Mouse (Mus musculus) gastrocnemius, postnatal 14 days (tissue): Measurements from ENCODE around the gene Tnip1. TPM values are rescaled to one million over a fixed set of nuclear protein-coding genes. Genes with fewer than 3 reads are reported as not detected.
A peak's percentile ranks its signal among the peaks of the same experiment; 100 is the strongest.
"Not testable (repeated sequence)": the region's sequence is repeated elsewhere in the genome, so short reads cannot be mapped to it uniquely, and the experiment has no call there.

Experiments used
- DNase-seq: peaks from one replicate; pipeline ENCODE4 v3.0.0; 2021; ENCODE audit warnings: mixed read lengths
- intact Hi-C: fragments of 180-260 bp; cut with DNase I; formaldehyde crosslinking; loops from one replicate; pipeline ENCODE4 v1.15.1; 2025; ENCODE audit warnings: low total_unique reads
- total RNA-seq, 2 experiments: library from RNA; stranded (reverse); gene quantifications; 2 replicates each; pipeline ENCODE4 v1.2.3; 2021

Tnip1 gene
- total RNA-seq, 2 experiments from 2014 or later, result 28.8 to 31.1 TPM

DNA sequence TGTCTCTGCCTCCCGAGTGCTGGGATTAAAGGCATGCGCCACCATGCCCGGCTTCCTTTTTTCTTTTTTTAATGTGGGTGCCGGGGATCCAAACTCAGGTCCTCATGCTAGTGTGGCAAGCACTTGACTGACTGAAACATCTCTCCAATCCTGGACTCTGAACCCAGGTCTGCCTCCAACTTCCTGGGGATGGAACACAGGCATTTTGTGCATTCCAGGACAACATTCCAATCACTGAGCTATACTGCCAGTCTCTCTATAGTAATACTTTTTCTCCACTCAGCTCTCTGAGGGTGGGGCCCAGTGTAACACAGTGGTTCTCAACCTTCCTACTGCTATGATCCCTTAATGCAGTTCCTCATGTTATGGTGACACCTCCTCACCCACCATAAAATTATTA is 11.9 kb upstream of the Tnip1 start:
- intact Hi-C loops, result no loop called here
- DNase-seq, result no peak

DNA sequence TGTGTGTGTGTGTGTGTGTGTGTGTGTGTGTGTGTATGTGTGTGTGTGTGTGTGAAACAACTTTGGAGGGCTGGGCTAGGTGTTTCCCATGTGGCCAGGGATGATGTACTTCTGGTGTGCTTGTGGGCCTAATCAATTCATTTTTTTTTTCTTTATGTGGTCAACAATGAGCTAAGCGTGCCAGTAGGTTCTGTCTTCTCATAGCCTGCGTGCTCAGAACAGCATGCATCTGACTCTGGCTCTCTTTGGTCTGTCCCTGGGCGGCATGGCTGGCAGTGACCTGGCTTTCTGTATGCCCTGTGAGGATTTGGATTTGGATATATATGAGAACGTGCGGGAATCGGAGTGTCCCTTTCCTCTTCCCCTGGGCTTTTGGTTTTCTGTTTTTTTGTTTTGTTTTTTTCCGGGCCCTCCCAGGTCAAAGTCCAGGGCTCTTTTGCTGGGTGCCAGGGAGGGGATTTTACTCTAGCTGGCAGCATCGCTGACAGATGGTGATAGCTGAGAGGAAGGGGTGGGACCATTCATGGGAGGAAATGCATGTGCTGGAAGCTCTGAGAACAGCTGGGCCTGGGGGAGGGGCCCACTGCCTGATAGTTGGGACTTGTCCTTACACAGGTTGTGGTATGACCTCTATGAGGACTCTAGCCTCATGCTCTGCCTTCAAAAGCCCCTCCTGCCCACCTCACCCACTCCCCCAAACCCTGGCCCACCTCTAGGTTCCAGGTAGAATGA is 10.9 kb upstream of the Tnip1 start:
- intact Hi-C loops, result no loop called here
- DNase-seq, result peak; percentile 67

DNA sequence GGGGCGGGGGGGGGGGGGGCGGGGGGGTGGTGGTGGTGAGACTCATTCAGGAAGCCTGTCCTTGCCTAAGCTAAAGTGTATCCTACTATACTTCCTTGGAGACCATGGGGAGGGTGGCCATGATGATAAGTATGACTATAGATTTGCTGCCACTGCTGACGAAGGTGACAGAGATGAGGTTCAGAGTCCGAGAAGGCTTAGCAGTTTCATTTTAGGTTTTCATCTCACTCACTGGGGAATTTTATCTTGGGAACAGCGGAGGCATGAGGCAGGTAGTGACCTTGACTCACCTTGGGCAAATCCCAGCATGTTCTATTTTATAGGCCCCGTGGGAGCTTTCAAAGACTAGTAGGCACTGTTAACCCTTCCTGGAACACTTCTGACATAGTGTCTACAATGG is 10.1 kb upstream of the Tnip1 start:
- intact Hi-C loops, result no loop called here
- no peak for DNase-seq

DNA sequence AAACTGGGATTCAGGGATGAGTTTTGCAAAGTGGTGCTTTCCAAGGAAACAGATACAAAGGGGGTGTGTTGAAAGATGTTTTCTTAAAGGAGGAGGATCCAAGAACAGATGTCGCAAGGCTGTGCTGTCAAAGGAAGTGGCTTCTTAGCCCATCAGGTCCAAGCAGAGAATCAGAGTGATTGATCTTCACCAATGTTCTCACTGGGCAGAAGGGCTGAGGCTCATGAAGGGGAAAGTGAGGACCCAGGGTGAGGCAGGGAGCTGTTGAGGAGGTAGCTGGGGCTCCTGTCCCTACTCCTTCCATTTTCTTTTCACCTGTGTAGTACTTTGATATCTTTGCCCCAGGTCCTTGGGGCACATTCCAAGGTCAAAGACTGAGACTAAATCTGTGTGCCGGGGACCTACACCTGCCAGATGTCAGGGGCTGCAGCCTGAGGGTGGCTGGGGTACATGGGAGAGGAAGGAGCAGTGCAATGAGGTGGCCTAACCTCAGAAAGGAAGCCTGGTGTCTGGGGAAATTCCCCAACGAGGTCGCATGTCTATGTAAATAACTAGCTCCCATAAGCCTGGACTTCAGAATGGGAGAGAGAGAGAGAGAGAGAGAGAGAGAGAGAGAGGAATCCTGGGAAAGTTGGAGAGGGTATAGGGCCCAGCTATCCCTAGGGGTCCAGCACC is 9.5 kb upstream of the Tnip1 start:
- intact Hi-C loops, result no loop called here

DNA sequence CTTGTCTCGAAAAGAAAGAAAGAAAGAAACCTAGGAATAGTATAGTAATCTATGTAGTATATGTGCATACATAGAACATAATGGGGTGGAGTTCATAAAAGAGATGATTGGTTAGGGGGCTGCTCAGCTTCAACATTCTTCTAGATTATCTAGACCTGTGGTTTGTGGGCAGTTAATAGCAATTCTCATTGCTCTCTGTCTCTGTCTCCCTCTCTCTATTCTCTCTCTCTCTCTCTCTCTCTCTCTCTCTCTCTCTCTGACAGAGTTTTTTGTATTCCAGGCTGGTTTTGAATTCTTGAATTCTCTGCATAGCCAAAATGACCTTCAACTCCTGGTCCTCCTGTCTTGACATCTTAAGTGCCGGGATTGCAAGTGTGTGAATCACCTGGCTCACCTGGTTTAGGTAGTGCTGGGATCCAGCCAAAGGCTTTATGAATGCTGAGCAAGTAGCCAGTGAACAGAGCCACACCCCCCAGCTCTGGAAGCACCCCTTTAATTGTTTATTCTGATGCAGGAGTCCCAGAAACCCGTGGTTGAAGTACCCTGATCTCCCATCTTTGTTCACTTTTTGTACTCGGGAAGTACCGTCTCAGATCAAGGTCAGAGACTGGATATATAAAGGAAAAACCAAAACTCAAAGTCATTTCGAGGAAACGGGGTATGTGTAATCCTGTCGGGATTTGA is 8.8 kb upstream of the Tnip1 start:
- intact Hi-C loops, result no loop called here
- no peak for DNase-seq

More for the DNA sequence above, 9.5 kb upstream of the Tnip1 start:
- no peak for DNase-seq

DNA sequence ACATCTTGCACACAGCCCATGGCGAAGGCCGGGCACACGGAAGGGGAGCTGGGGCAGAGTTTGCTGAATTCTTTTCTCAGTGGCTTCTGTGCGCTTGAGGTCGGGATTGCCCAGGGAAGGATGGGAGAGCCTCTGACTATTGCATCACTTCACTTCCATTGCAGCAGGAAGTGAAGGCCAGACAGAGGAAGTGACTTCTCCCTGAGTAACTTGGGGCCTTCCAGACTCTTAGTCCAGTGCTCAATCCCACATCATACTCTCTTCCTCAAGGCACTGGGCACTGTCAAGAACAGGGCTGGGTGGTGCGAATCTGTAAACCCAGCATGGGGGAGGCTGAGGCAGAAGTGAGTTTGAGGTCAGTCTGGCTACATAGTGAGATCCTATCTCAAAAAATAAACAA is 2.5 kb upstream of the Tnip1 start:
- DNase-seq, result no peak
- intact Hi-C loops, result no loop called here

DNA sequence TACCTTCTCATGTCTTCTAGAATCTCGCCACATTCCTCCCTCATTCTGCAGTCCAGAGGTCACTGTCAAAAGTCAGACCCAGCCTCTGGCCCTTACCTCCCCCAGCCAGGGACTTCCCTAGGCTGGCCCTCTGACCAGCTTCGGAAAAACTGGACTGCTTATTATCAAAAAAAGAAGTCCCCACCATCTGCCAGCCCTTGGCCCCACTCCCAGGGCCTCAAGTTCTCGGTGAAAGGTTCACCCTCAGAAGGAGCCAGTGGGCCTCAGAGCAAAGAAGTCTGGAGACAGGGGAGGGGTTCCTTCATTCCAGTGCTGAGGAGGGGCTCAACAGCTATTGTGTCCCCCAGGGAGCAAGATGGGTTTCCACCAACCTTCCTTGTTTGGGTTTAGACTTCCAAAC is 796 bp downstream of the Tnip1 start:
- DNase-seq, result peak; percentile 42
- intact Hi-C loops, result no loop called here

DNA sequence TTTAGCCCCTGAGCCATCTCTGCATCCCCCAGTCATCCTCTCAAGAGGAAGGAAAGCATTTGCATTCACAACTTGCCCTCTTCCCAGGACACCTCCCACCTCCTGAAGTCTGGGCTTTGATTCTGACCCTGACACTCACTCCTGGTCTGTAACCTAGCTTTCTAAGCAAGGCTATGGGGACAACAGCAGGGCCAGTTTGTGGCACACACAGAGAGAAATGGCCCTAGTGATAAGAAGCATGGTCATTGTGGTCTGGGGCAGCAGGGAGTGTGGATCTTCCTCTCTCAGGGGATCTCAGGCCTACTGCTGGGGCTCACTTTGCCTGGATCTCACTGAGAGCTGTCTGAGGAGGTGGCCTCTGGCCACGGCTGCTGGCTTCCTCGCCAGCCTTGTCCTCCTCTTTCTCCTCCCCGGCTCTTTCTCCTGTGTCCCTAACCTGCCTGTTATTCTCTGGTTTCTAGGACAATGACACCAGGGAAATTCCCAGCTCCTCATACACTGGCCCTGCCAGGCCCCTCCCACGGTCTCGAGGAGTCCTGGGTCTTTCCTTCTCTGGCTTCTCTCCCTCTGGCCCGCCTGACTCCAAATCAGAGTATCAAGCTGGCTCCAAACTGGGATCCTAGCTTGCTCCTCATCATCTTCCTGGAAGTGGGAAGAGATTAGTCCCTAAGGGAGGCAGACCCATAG is 1.4 kb downstream of the Tnip1 start:
- no peak for DNase-seq
- intact Hi-C loops, result no loop called here

DNA sequence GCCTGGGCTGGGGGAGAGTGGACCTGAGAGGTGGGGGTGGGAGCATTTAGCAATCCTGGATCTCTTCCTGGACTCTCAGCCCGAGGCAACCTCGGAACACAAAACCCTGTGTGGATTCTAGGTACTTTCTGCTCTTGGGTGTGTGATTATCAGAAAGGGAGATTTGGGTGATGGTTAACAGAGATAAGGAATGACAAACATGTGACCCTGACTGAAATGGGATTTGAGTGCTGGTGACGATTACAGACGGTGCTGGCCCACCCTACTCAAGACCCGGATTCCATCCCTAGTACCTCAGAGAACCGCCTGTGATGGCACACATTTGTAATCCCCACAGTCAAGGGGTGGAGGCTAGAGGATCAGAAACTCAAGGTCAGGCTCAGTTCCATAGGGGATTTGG is 2.5 kb downstream of the Tnip1 start:
- no peak for DNase-seq
- intact Hi-C loops, result no loop called here

DNA sequence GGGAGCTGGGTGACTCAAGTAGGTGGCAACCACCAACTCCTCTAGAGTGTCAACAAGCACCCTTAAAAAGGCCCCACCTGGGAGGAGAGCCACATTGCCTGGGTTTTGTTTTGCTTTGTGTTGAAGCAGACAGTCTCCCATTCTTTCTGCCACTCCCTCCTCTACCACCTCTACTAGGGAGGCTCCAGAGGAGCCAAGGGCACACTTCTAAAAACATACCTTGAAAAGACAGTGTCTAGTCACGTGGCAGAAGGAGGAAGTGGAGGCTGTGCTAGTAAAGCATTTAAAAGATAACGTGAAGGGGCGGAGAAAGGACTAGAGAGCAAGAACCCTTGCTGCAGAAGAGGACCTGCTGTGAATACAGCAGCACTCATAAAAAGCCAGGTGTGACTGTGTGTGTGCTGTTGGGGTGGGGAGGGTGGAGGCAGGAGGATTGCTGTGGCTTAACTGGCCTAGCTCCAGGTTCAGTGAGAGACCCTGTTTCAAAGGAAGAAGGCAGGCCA is 4.1 kb downstream of the Tnip1 start:
- no peak for DNase-seq
- intact Hi-C loops, result no loop called here

DNA sequence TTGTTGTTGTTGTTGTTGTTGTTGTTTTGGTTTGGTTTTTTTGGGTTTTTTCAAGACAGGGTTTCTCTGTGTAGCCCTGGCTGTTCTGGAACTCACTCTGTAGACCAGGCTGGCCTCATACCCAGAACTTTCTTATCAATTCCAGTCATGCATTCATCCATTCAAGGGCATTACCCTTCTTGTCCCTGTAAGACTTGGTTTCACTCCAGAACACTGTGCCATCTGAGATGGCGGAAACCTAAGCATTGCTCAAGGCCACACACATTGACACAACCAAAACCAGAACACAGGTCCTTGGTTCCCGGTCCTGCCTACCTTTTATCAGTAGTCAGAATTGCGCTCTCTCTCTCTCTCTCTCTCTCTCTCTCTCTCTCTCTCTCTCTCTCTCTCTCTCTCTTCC is 5.0 kb downstream of the Tnip1 start:
- intact Hi-C loops, result not testable (repeated sequence)

DNA sequence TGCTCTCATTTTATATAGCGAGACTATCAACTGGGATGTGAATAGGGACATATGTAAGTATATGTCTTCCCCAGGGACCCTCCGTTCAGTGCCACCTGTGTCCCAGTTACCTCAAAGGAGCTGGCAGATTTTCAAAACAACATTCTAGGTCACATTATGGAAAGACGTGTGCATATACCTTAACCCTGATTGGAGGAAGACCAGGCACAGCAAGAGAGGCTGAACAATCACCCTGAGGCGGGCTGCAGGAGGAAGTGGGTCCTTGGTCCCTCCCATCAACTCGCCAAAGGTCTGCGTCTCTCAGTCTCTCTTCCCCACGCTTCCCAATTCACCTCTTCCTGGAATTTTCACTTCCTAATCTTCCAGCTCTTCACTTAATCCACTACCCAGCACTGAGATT is 5.8 kb downstream of the Tnip1 start:
- intact Hi-C loops, result no loop called here
- no peak for DNase-seq

More for the DNA sequence above, 5.0 kb downstream of the Tnip1 start:
- not testable (repeated sequence) for DNase-seq

DNA sequence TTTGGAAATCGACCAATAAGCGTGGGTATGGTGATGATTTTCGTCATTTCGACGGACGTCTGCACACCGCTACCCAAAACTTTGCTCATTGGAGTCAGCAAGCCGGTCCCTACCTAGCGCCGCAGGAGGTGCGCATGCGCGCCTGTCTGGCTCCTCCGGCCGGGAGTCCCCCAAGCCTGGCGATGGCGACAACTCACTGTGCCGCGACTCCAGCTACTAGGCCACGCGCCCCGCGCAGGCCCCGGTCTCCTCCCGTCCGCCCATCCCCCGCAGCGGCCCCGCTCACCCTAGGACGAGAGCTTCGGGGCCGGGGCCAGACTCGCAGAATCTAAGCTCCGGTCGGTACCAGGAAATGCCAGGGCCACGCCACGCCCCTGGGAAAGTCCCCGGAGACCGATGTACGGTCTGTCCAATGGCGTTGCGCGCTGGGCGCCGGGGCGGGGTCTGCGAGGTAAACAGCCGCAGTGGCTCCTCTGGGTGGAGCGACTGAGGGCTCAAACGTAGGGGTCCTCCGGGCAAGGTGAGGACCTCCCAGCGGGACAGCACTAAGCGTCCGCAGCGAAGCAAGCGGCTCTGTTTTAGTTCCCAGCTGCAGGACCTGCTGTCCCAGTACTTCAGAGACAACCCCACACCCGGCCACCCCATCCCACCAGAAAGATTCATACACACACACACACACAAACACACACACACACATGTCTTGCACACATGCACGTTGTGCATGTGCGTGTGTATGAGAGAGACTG is 6.8 kb downstream of the Tnip1 start:
- peak; percentile 99 for DNase-seq
- intact Hi-C loops, result no loop called here

DNA sequence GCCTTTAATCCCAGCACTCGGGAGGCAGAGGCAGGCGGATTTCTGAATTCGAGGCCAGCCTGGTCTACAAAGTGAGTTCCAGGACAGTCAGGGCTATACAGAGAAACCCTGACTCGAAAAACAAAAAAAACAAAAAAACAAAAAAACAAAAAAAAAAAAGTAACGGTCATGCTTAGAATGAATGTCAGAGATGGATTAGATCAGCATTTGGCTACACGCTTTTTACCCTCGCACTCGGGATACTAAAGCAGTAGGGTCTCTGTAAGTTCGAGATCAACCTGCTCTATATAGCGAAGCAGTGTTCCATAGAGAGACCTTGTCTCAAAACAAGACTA is 7.3 kb downstream of the Tnip1 start:
- DNase-seq, intact Hi-C loops: not testable (repeated sequence)

DNA sequence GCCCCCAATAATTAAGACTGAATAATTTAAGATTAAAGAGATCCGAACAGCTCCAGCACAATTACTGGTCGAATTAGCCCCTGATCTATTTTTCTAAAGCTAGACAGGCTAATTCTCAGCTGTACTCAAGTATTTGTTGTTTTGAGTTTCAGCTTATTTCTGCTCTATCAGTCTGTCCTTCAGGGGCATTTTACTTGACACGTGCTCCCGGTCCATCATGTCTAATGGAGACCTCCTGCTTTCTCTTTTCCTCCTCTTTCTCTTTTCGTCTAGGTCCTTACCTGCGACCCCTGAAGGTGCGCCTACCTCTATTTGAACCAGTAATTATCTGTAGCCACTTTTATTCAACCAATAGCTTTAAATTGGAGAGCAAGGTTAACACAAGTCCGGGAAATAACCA is 8.0 kb downstream of the Tnip1 start:
- DNase-seq, result no peak
- intact Hi-C loops, result no loop called here

DNA sequence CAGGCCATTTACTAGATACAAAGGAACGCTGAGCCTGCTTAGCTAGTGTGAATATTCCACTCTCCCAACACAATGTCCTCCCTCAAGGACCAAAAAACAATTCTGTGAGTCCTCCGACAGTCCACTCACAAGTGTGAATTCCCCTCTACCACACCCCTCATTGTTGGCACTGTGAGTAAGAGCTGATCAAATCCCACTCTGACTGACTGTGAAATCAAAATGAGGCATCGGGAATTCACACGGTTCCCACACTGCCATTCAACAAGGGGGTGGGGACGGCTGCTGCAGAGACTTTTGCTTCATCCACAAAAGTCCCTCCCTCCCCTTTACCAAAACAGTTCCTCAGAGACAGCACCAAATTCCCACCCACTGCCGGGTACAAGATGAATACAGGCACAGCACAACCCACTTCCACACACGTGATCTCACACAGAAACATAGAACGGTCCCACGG is 8.7 kb downstream of the Tnip1 start:
- intact Hi-C loops, result no loop called here
- DNase-seq, result no peak

DNA sequence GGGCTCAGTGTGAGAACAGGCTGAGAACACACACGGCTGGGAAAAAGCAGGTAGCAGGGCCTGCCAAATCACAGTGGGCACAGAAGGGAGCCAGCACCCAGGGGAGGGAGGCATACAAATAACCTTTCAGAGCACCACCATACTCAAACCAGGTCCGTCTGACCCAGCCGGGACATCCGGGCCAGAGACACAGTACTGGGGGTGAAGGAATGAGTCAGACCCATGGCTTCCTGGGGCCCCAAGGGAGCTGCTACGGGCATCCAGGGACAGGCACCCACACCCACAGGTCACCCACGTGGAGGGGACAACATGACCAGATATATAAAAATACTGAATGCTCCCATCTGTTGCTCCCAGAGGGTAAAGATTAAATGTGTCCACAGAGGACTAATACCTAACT is 10.1 kb downstream of the Tnip1 start:
- intact Hi-C loops, result no loop called here
- DNase-seq, result no peak

DNA sequence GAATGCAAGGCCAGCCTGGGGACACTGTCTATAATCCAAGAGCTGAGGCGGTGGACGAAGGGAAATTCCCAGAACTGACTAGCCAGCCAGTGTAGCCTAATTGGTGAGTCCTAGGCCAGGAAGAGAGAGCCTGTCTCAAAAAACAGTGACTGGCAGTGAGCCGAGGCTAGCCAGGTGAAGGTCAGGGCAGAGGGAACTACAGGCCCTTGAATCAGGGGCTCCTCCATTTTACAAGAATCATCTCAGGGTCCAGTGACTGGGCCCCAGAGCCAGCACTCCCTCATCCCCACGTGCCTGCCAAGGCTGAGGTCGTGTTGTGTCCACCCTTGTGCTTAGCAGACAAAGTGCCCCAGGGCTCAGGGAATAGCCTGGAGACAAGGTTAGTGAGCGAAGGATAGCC is 12.0 kb downstream of the Tnip1 start:
- DNase-seq, result no peak
- intact Hi-C loops, result no loop called here

DNA sequence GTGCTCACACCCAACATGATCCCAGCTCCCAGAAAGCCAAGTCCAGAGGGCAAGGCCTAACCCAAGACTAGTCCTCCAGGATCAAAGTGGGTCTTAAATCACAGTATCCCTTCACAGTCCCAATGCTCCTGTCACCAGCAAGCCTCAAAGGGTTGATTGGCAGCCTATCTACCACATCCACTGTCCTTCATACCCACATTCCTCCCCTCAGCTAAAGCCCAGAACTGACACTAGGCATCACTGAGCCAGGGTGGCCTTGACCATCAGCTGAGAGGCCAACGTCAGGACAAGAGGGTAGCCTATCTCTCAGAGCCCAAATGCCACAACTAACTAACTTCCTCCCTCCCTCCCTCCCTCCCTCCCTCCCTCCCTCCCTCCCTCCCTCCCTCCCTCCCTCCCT is 13.0 kb downstream of the Tnip1 start:
- no peak for DNase-seq

More for the DNA sequence above, 13.0 kb downstream of the Tnip1 start:
- intact Hi-C loops, result no loop called here
